Mouse (Mus musculus) heart, adult 2 months (tissue): ENCODE results near the gene Vmn1r32. TPM values are rescaled to one million over a fixed set of nuclear protein-coding genes. Genes with fewer than 3 reads are reported as not detected.

Experiments used
- DNase-seq, 2 experiments: peaks; one replicate each; pipeline ENCODE4 v3.0.0; 2021
- H3K27ac ChIP-seq: fragments of 200-600 bp; 2 replicates; pipeline ENCODE4 v1.8.1; 2022
- H3K27me3 ChIP-seq: fragments of 200-500 bp; 2 replicates; pipeline ENCODE4 v1.6.1; 2012; ENCODE audit warnings: mild to moderate bottlenecking, low read length, inconsistent platforms, mixed read lengths; ENCODE audit not compliant: control insufficient read depth, insufficient read depth
- H3K36me3 ChIP-seq: fragments of 200-500 bp; 2 replicates; pipeline ENCODE4 v1.6.1; 2012; ENCODE audit warnings: low read length, inconsistent platforms; ENCODE audit not compliant: control insufficient read depth, insufficient read depth
- H3K4me1 ChIP-seq: fragments of 200-500 bp; 2 replicates; pipeline ENCODE4 v1.6.1; 2011; ENCODE audit warnings: low read length; ENCODE audit not compliant: control insufficient read depth, insufficient read depth
- H3K4me3 ChIP-seq: fragments of 200-600 bp; 2 replicates; pipeline ENCODE4 v1.8.1; 2022
- H3K79me2 ChIP-seq: fragments of 200-500 bp; replicated peaks from 2 replicates; pipeline ENCODE4 v1.6.1; 2012; ENCODE audit warnings: mild to moderate bottlenecking, inconsistent platforms, low read length, moderate library complexity, mixed read lengths; ENCODE audit not compliant: control insufficient read depth, insufficient read depth
- H3K9ac ChIP-seq: fragments of 200-500 bp; 2 replicates; pipeline ENCODE4 v1.6.1; 2012; ENCODE audit warnings: low read depth, mild to moderate bottlenecking, control low read depth, inconsistent platforms, low read length, mixed read lengths
- CTCF ChIP-seq: fragments of 200-600 bp; IDR thresholded peaks from 2 replicates; pipeline ENCODE4 v1.8.1; 2022; ENCODE audit warnings: antibody characterized with exemption, mild to moderate bottlenecking, moderate library complexity
- EP300 ChIP-seq: fragments of 200-500 bp; IDR thresholded peaks from 2 replicates; pipeline ENCODE4 v1.6.1; 2011; ENCODE audit warnings: low read depth, low read length, control low read depth; ENCODE audit not compliant: insufficient read depth
- POLR2A ChIP-seq: fragments of 200-500 bp; IDR thresholded peaks from 2 replicates; pipeline ENCODE4 v1.6.1; 2011; ENCODE audit warnings: mild to moderate bottlenecking, low read depth, low read length, control low read depth; ENCODE audit not compliant: insufficient read depth
- WGBS: fragments of 180-500 bp; shearing (Covaris S2); methylation state at CpG from one replicate; pipeline ENCODE4 v1.1.7; 2018; 5-methylcytosine and 5-hydroxymethylcytosine counted together
- intact Hi-C: fragments of 180-260 bp; cut with DNase I; formaldehyde crosslinking; loops from one replicate; pipeline ENCODE4 v1.15.1; 2025
- polyA plus RNA-seq: library from polyadenylated mRNA; depleted of rRNA; stranded (reverse); fragments of >200 nt; gene quantifications from 2 replicates; pipeline ENCODE4 v1.2.3, GENCODE M21; 2012; rRNA removed
- total RNA-seq, 2 experiments: library from RNA; stranded (reverse); gene quantifications; 2 replicates each; pipeline ENCODE4 v1.2.3; 2021

The Vmn1r32 gene
- total and polyA plus RNA-seq, 3 experiments = not detected

- Histone ChIP-seq H3K27ac (no peak overlapping the region), H3K9ac (no peak overlapping the region), H3K4me3 (no peak overlapping the region), H3K27me3 (no peaks in the 10 kb centered on the region), H3K36me3 (no peaks in the 10 kb centered on the region), H3K4me1 (no peaks in the 10 kb centered on the region), H3K79me2 (no peaks in the 10 kb centered on the region)
- no peak for DNase-seq
- intact Hi-C loops = no loop called here
- no peak for TF ChIP-seq POLR2A
- 92% methylated on average over 10 of the region's 10 CpGs for WGBS
Measured at GRCm38 (mm10) chr6:66528386-66528785, 31.5 kb downstream of the Vmn1r32 start.

- Histone ChIP-seq H3K36me3 (no peaks in the 10 kb centered on the region), H3K4me1 (no peaks in the 10 kb centered on the region), H3K79me2 (no peaks in the 10 kb centered on the region), H3K9ac (no peak overlapping the region), H3K27ac (no peak overlapping the region), H3K4me3 (no peak overlapping the region), H3K27me3 (no peaks in the 10 kb centered on the region)
- no peak for TF ChIP-seq EP300
- TF ChIP-seq CTCF = no peak
- no peak for TF ChIP-seq POLR2A
- intact Hi-C loops = no loop called here
- 89% methylated on average over 5 of the region's 5 CpGs for WGBS
- DNase-seq = no peak
Measured at GRCm38 (mm10) chr6:66516368-66516767, 43.5 kb downstream of the Vmn1r32 start.

Other genes starting within 250 kb of the Vmn1r32 start
- 1 to 10 TPM; 2.7 to 2.8 TPM for gene Mad2l1, start 24.7 kb downstream of the Vmn1r32 start, total RNA-seq
- 1.7 and 3.2 TPM in 2 replicates for gene Mad2l1, start 24.7 kb downstream of the Vmn1r32 start, polyA plus RNA-seq
- gene Vmn1r33, start 58.2 kb upstream of the Vmn1r32 start, total RNA-seq = not detected
- gene Vmn1r33, start 58.2 kb upstream of the Vmn1r32 start, polyA plus RNA-seq = not detected in 2 replicates
- not detected for gene Vmn1r34, start 83.8 kb upstream of the Vmn1r32 start, total RNA-seq
- gene Vmn1r34, start 83.8 kb upstream of the Vmn1r32 start, polyA plus RNA-seq = not detected in 2 replicates
- gene Vmn1r35, start 125.8 kb upstream of the Vmn1r32 start, total RNA-seq = not detected
- not detected in 2 replicates for gene Vmn1r35, start 125.8 kb upstream of the Vmn1r32 start, polyA plus RNA-seq
- gene Vmn1r36, start 159.1 kb upstream of the Vmn1r32 start, total RNA-seq = not detected
- gene Vmn1r36, start 159.1 kb upstream of the Vmn1r32 start, polyA plus RNA-seq = not detected in 2 replicates
- not detected for gene Vmn1r37, start 169.3 kb upstream of the Vmn1r32 start, total RNA-seq
- not detected in 2 replicates for gene Vmn1r37, start 169.3 kb upstream of the Vmn1r32 start, polyA plus RNA-seq
- gene Vmn1r38, start 222.5 kb upstream of the Vmn1r32 start, total RNA-seq = not detected
- gene Vmn1r38, start 222.5 kb upstream of the Vmn1r32 start, polyA plus RNA-seq = not detected in 2 replicates